Mouse (Mus musculus): ENCODE measurements around the gene Ebf1.

- TF ChIP-seq POLR2A (IDR thresholded peaks at IDR 0.05; ENCODE audit: low read depth, low read length) (no peak), CTCF (IDR thresholded peaks at IDR 0.05; ENCODE audit: extremely low read depth, insufficient read depth, insufficient read length, insufficient replicate concordance) (no peak)
These were observed 365.1 kb downstream of the Ebf1 start for GRCm38 (mm10) chr11:44982225-44982624.
